Mouse (Mus musculus) T-cell, adult 2 months (primary cell): ENCODE measurements around the gene Cyp2j9.
"Not testable (repeated sequence)": the region's sequence is repeated elsewhere in the genome, so short reads cannot be mapped to it uniquely, and the experiment has no call there.

Experiments used
- DNase-seq: peaks from one replicate; pipeline ENCODE4 v3.0.0; 2022; ENCODE audit warnings: low spot score

Gene Cyp2j9

DNA sequence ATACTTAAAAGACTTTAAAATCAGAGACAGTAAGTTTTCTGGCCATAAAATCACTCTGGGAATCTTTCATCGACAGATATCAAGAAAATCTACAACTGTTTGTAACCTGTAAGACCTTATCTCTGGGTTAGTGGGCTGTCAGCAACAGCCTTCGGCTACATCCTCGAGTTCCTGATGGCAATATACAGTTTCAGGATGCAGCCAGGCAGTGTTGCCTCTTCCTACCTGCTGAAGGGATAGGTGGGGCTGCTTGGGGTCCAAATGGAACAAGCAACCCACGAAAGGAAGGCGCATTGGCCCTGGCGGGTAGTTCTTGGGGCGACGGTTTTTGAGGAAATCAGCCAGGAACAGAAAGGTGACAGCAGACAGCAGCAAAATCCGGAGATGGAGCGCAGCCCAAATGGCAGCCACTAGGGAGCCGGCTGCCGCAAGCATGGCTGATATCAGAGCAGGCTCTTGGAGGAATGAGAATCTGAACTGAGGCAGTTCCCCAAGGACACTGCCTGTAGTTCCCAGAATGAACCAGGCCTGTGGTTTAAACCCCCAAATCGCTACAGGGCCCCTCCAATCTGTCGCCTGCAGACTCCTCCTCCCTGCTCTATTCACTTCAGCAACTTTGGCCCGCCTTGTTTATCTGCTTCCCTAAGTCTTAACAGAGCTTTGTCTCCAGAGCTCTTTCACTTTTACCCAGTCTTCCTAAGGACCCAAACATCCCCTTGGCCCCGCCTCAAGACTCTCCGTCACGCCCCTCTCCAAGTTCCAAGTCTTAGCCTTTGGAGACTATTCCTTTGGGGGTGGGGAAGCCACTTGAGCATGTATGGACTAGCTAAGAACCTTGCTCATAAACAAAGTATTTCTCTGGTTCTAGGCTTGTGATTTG is at the start of gene Cyp2j9:
Gene Cyp2j9, minus strand, starts transcription at position 668 of the 880 bp plus-strand sequence.
- DNase-seq: no peak

DNA sequence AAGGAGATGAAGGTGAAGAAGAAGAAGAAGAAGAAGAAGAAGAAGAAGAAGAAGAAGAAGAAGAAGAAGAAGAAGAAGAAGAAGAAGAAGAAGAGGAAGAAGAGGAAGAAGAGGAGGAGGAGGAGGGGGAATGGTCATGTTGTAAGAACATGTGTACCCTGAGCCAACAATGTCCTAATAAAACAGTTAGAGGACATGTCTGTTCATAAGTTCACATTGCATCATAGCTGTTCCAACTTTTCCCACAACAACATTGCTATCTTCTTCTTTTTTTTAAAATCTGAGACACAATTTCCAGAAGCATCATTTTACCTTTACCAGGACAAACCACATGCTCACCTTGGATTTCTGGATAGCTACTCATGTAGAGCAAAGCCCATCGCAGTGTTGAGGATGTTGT is 44.1 kb upstream of the Cyp2j9 start:
- DNase-seq: no peak

DNA sequence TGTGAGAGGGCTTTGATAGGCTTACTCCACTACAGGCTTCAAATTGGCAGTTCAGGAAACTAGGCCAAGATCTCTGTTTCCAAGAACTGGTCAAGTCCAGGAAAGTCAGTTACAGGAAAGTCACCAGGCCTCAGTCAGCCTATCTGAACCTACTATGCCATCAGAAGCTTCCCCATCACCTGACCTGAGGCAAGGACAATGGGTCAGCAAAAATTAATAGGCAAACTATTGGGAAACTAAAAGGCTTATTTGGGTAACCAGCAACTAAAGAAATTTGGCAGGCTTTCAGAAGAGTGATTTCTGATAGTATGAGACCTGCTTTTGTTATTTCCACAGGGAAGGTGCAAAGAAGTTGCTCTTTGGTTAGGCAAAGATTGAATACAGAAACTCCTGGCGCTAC is 31.1 kb upstream of the Cyp2j9 start:
- no peak for DNase-seq

DNA sequence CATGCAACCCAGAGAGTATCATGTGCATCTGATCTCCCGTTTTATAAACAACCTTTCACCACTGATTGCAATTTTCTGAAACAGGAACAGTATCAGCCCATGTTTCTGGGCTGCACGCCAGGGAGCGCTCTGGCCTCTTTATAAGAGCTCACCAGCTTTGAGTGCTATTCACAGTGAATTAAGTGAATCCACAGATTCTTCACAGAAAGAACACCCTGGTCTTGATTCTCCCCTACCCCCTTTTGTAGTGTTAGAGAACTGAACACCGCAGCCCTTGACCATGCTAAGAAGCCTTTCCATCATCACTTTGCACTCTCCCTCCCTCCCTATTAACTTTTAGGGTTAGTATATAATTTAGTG is 393 bp upstream of the Cyp2j9 start:
- no peak for DNase-seq

DNA sequence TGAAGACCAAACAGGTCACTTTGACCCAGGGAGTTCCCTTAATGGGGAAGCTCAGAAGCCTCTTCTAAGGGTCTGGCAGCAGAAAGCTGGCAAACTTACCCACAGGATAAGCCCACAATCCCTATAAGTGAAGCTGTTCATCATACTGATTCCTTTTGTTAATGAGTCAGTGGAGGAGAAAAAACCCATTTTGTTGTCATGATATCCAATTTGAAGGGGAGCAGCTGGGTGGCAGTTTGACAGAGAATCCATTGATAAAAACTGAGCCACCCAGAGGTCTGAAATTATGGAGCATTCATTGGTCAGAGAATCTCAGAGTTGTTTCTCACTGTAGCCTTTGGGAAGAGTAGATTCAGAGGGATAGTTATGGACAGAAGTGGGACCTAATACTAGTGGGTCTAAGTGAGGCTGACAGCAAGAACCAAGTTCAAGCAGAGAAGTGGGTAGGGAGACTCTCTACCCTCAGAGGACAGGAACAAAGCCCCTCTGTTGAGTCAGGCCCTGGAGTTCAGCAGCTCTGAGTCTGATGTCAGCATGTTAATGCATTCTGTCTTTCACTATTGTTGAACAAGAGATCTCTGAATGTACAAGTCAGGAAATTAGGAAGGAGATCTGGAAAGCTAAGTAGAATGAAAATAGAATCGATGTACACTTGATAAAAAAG is 9.8 kb downstream of the Cyp2j9 start:
- no peak for DNase-seq

DNA sequence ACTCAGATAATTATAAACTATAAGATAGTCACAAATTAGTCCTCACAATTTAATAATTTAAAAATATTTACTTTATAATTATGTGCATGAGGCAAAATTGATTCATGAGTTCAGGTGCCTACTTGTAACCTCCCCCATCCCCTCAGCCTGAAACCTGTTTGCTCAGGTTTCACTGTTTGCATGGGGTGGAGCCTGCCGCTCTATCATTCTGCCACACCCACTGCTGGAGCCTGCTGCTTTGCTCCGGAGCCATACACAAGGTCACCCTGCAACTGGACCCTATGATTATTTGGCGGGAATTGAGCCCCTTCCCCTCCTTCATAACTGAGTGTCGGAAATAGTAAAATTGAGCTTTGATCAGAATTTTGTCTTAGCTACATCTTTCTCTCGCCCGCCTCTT is 11.0 kb downstream of the Cyp2j9 start:
- not testable (repeated sequence) for DNase-seq

DNA sequence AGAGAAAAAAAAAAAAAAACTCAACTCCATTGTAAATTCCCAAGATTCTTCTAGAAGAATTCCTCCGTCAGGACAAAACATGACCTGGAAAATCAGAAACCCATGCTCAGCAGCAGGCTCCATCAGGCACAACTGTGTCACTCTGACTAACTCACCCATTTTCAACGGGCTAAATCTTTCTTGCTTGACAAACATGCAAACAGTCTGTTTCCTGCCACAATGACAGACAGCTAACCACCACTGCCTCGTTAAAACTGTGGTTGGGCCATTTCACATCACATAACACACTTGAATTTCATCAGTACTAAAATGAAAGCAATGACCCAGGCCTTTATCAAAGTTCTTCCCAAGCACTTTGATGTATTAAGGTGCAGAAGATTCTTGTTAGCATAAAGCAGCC is 21.9 kb downstream of the Cyp2j9 start:
- no peak for DNase-seq

DNA sequence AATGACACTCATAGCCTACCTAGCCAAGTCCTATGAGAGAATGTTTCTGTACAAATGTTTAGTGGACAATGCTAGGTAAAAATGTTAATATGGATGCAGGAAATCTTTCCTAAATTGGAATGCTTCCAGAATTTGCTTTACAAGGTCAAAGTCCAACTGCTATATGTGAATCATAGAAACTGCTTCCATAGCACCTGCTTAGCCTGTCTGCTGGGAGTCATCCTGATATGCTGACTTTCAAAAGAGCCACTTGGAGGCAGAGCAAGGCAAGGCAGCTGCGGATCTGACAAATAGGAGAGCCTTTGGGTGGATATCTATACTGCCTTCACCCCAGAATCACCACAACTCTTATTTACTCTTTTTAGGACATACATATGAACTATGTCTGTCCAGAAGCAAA is 23.4 kb downstream of the Cyp2j9 start:
- DNase-seq: no peak

DNA sequence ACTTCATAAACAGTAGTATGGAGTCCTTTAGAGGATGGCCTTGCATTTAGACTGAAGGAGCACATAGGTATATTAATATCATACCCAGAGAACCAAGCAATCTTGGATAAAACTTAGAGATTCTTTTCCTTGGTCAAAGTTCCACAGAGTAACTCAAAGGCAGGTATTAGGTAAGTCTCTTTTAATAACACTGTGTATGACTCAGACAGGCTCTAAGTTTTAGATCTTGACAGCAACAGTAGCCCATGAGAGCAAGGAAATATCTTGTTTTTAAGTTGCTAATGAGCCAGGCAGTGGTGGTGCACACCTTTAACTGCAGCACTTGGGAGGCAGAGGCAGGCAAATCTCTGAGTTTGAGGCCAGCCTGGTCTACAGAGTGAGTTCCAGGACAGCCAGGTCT is 25.6 kb downstream of the Cyp2j9 start:
- no peak for DNase-seq

DNA sequence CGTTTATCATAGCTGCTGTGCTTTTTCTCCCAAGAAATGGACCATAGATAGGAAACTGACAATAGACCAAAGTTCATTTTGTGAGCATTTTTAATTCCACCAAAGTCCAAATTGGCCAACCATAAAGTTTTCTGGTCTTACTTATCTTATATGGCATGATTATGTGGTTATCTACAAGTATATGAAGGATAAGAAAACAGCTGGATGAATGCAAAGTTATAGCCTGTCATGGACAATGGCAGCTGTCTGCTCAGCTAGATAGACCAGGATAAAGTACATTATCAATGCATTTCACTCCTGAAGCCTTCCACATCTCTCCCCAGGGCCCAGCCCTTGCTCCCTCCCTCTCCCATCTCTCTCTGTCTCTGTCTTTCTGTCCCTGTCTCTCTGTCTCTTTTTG is 30.9 kb downstream of the Cyp2j9 start:
- DNase-seq: no peak

DNA sequence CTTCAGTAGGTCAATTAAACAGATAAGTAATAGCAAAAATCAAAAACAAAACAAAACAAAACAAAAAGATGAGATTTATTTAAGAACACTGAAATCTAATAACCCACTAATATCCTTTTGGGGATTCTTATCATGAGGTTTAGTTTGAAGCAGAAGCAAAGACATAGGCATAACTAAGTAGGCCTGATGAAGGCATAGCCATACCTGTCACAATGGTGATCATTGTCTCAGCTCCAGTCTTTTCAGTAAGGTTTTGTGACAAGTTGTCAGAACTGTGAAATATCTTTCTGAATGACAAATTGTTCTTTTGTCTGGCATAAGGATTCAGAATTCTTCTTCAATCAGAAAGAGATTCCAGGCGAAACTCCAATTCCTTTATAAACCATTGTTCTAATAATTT is 31.6 kb downstream of the Cyp2j9 start:
- no peak for DNase-seq

DNA sequence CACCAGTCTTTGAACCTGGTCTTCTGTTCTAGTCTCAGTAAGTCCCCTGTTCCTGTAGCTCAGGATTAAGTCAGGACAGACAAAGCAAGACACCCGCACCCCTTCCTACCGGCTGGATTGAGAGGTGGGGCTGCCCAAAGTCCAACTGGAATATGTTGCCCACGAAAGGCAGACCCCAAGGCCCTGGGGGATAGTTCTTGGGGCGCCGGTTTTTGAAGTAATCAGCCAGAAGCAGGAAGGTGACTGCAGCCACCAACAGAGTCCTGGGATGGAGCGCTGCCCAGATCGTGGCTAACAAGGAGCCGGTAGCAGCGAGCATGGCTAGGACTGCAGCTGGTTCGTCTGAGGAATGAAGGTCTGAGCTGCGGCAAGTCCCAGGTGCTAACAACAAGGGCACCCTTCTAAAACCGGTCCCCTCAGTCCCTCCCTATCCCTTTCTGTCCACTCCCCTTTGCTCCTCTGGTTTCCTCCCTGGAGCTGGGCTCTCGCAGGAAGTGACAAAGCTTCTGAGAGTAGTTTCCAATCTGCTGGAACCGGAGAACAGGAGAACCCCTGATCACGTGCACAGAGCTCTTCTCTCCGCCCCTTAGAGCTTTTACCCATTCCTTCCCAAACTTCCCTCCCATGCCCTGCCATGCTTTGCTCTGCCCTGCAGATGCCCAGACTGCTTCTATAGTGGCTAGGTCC is 38.1 kb downstream of the Cyp2j9 start, which contains the start of gene Cyp2j6:
Gene Cyp2j6, minus strand, starts transcription at position 529 of the 687 bp plus-strand sequence.
- DNase-seq: no peak

DNA sequence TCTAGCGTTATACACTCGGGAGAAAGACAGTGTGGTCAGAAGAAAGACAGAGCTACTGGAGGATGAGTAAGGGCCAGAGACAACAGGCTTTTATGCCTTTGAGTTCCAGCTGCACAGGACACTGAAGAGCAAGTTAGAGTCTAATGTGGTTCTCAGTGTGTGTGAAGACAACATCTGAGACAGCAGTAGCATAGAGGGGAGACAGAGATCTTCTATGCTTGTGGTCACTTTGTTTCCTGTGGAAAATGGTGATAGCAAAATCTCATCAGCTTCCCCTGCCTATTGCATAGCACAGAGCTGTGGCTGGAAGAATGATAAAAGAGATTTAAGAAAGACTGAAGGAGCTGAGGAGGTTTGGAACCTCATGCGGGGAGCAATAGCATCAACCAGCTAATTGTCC is 39.8 kb downstream of the Cyp2j9 start:
- no peak for DNase-seq

DNA sequence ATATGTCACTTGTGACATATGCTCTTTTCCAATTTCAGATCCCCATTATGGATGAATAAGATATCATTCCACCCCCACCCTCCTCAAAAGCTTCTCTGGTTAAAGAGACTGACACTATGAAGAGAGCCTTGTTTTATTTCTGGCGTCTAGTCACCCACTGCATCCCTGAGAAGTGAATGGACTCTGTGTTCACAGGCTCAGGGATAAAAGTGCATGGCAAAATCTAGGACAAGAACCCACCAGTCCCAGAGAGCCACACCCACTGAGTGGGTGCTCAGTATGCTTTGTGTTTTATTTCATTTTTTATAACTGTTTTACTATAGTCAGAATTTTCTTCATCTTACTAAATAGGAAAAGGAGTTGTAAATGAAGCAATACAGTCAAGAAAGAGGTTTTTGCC is 45.4 kb downstream of the Cyp2j9 start:
- no peak for DNase-seq

DNA sequence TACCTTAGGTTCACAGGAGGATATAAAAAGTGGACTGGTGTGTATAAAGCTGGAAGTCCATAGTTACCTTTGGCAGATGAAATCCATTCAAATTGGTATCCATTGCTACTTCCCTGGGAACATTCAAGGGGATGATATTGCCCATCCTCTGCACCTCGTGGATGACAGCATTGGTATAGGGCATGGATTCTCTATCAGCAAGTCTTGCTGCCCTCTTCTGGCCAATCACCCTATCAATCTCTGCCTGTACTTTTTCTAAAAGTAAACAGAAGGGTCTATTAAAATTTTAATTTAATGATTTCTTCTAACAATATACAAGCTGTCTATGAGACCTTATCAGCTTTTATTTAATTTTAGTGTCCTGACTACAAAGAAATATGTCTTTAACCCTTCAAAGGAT is 65.6 kb downstream of the Cyp2j9 start:
- no peak for DNase-seq

DNA sequence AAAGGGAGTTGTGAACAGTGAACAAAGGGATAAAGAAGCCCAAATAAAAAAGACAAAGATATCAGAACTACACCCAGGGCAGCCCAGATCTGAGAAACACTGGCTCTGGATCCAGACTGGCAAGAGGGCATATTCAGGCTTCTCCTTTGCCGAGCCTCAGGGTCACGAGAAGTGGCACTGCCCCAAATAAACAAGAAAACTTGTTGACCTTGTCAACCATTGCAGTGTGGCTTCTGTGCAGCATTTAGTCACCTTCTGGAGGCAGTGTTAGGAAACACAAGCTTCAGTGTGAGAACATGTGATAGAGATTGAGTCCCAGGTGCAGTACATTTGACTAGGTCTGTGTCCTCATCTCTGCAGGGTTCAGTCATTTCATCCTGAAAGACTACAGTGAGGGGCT is 69.1 kb downstream of the Cyp2j9 start:
- DNase-seq: no peak
